Mouse (Mus musculus) lung, embryonic 16.5 days (tissue): ENCODE results near the gene Gramd4. TPM values are rescaled to one million over a fixed set of nuclear protein-coding genes. Genes with fewer than 3 reads are reported as not detected.
A peak's percentile ranks its signal among the peaks of the same experiment; 100 is the strongest.

Experiments
- ATAC-seq: fragments of 200-750 bp; cut with Nextera tagmentation; 2 replicates; pipeline ENCODE4 v1.8.0; 2017; ENCODE audit warnings: low read depth, mild to moderate bottlenecking, moderate library complexity
- H3K27ac ChIP-seq: fragments of 300-500 bp; sonication (generic); 2 replicates; pipeline ENCODE4 v1.5.1; 2014; ENCODE audit warnings: mild to moderate bottlenecking, control low read depth, low read length
- H3K27me3 ChIP-seq: fragments of 300-500 bp; sonication (generic); 2 replicates; pipeline ENCODE4 v1.6.1; 2014; ENCODE audit warnings: low read depth, low read length, mixed read lengths; ENCODE audit not compliant: control insufficient read depth, insufficient read depth
- H3K36me3 ChIP-seq: fragments of 300-500 bp; sonication (generic); 2 replicates; pipeline ENCODE4 v1.6.1; 2014; ENCODE audit warnings: low read length; ENCODE audit not compliant: control insufficient read depth, insufficient read depth
- H3K4me1 ChIP-seq: fragments of 300-500 bp; sonication (generic); replicated peaks from 2 replicates; pipeline ENCODE4 v1.6.1; 2014; ENCODE audit warnings: low read length, mixed read lengths; ENCODE audit not compliant: control insufficient read depth, insufficient read depth
- H3K4me2 ChIP-seq: fragments of 300-500 bp; sonication (generic); 2 replicates; pipeline ENCODE4 v1.6.1; 2014; ENCODE audit warnings: low read depth, low read length, control low read depth
- H3K4me3 ChIP-seq: fragments of 300-500 bp; sonication (generic); 2 replicates; pipeline ENCODE4 v1.5.1; 2014; ENCODE audit warnings: mild to moderate bottlenecking, low read length, control low read depth
- H3K9ac ChIP-seq: fragments of 300-500 bp; sonication (generic); 2 replicates; pipeline ENCODE4 v1.6.1; 2014; ENCODE audit warnings: low read length, control low read depth
- H3K9me3 ChIP-seq: fragments of 300-500 bp; sonication (generic); 2 replicates; pipeline ENCODE4 v1.6.1; 2016; ENCODE audit warnings: low read length; ENCODE audit not compliant: control insufficient read depth
- WGBS: fragments of 180-500 bp; shearing (Covaris S2); extraction: QIAGEN DNeasy Blood & Tissue Kit; methylation state at CpG from one replicate; pipeline ENCODE4 v1.1.7; 2014; 5-methylcytosine and 5-hydroxymethylcytosine counted together
- polyA plus RNA-seq: library from polyadenylated mRNA; unstranded; fragments of >200 nt; fragmentation: Nextera tagmentation; extraction: Ambion mirVana; gene quantifications from 2 replicates; pipeline ENCODE4 v1.2.1, GENCODE M21; 2015

Gene Gramd4
- polyA plus RNA-seq, 1 experiment from 2014 or later, result 11.2 TPM

- H3K4me1 ChIP-seq, result peaks cover 44% of the 10 kb centered on the region
- no peak for ATAC-seq
- H3K27ac ChIP-seq, result peak overlapping the region; percentile 77
- H3K27me3 ChIP-seq, result no peaks in the 10 kb centered on the region
- H3K4me2 ChIP-seq, result peak overlapping the region; percentile 26
- no peaks in the 10 kb centered on the region for H3K9me3 ChIP-seq
- H3K36me3 ChIP-seq, result no peaks in the 10 kb centered on the region
- 10% methylated on average over 11 of the region's 11 CpGs for WGBS
- 0 out of 2 replicates have a peak overlapping the region, but pooled peaks have one; percentile 10 for H3K9ac ChIP-seq
- 0 out of 2 replicates have a peak overlapping the region, but pooled peaks have one; percentile 7 for H3K4me3 ChIP-seq
These were observed 124.5 kb downstream of the Gramd4 start for GRCm38 (mm10) chr15:86181941-86182439.

GRCm38 (mm10) chr15:86182646-86183045 is 125.2 kb downstream of the Gramd4 start:
- H3K9me3 ChIP-seq, result no peaks in the 10 kb centered on the region
- no peaks in the 10 kb centered on the region for H3K36me3 ChIP-seq
- WGBS, result 26% methylated on average over 13 of the region's 13 CpGs
- H3K9ac ChIP-seq, result 0 out of 2 replicates have a peak overlapping the region, but pooled peaks have one; percentile 4
- no peak for ATAC-seq
- no peak overlapping the region for H3K4me3 ChIP-seq
- H3K27me3 ChIP-seq, result no peaks in the 10 kb centered on the region
- peak overlapping the region; percentile 26 for H3K4me2 ChIP-seq
- H3K27ac ChIP-seq, result peak overlapping the region; percentile 77
- H3K4me1 ChIP-seq, result peaks cover 41% of the 10 kb centered on the region

GRCm38 (mm10) chr15:86183484-86183883 is 126.0 kb downstream of the Gramd4 start:
- peak overlapping the region; percentile 90; the same call in 1 of the 2 replicates for H3K4me2 ChIP-seq
- H3K4me3 ChIP-seq, result no peak overlapping the region
- no peaks in the 10 kb centered on the region for H3K36me3 ChIP-seq
- H3K4me1 ChIP-seq, result peaks cover 43% of the 10 kb centered on the region
- peak overlapping the region; percentile 26; the same call in 1 of the 2 replicates for H3K9ac ChIP-seq
- H3K9me3 ChIP-seq, result no peaks in the 10 kb centered on the region
- no peak overlapping the region for H3K27ac ChIP-seq
- WGBS, result 93% methylated on average over 8 of the region's 8 CpGs
- H3K27me3 ChIP-seq, result no peaks in the 10 kb centered on the region
- no peak for ATAC-seq

- Histone ChIP-seq H3K4me1 (peaks cover 49% of the 10 kb centered on the region), H3K9me3 (no peaks in the 10 kb centered on the region), H3K4me3 (peak overlapping the region; percentile 84), H3K36me3 (no peaks in the 10 kb centered on the region), H3K4me2 (peak overlapping the region; percentile 90), H3K9ac (peak overlapping the region; percentile 95), H3K27ac (peak overlapping the region; percentile 92), H3K27me3 (no peaks in the 10 kb centered on the region)
- 50% methylated on average over 5 of the region's 5 CpGs for whole genome bisulfite sequencing
- no peak for ATAC-seq
These were observed 126.6 kb downstream of the Gramd4 start for GRCm38 (mm10) chr15:86184071-86184470.

GRCm38 (mm10) chr15:86184851-86185688 is 127.6 kb downstream of the Gramd4 start:
- no peaks in the 10 kb centered on the region for H3K36me3 ChIP-seq
- H3K4me2 ChIP-seq, result peak overlapping the region; percentile 90
- peak; percentile 22 for ATAC-seq
- peak overlapping the region; percentile 84 for H3K4me3 ChIP-seq
- H3K9me3 ChIP-seq, result no peaks in the 10 kb centered on the region
- peak overlapping the region; percentile 92 for H3K27ac ChIP-seq
- H3K9ac ChIP-seq, result peak overlapping the region; percentile 95
- no peaks in the 10 kb centered on the region for H3K27me3 ChIP-seq
- peaks cover 54% of the 10 kb centered on the region for H3K4me1 ChIP-seq
- under 1% methylated on average over 60 of the region's 70 CpGs for WGBS

- peak within 1 kb of the TSS; percentile 84 for H3K4me3 ChIP-seq
- H3K36me3 ChIP-seq, result no peaks in the 10 kb centered on the region
- no peaks in the 10 kb centered on the region for H3K27me3 ChIP-seq
- peak; percentile 65 for ATAC-seq
- peak within 1 kb of the TSS; percentile 92 for H3K27ac ChIP-seq
- peak within 1 kb of the TSS; percentile 90 for H3K4me2 ChIP-seq
- H3K4me1 ChIP-seq, result peaks cover 54% of the 10 kb centered on the region
- H3K9me3 ChIP-seq, result no peaks in the 10 kb centered on the region
- H3K9ac ChIP-seq, result peak within 1 kb of the TSS; percentile 95
- WGBS, result 4% methylated on average over 43 of the region's 43 CpGs
These were observed 128.4 kb downstream of the Gramd4 start, which contains the start of gene Cerk for GRCm38 (mm10) chr15:86185689-86186569. Gene Cerk, minus strand, starts transcription at chr15:86186141.

GRCm38 (mm10) chr15:86186686-86187085 is 129.2 kb downstream of the Gramd4 start:
- Histone ChIP-seq H3K9ac (no peak overlapping the region), H3K36me3 (no peaks in the 10 kb centered on the region), H3K4me3 (no peak overlapping the region), H3K27me3 (no peaks in the 10 kb centered on the region), H3K4me2 (no peak overlapping the region; the same call in 1 of the 2 replicates), H3K27ac (no peak overlapping the region), H3K9me3 (no peaks in the 10 kb centered on the region), H3K4me1 (peaks cover 55% of the 10 kb centered on the region)
- WGBS, result 55% methylated on average over 3 of the region's 3 CpGs
- ATAC-seq, result no peak
